Mouse (Mus musculus) neural tube, embryonic 15.5 days (tissue): ENCODE data around the gene Rftn1. TPM values are rescaled to one million over a fixed set of nuclear protein-coding genes. Genes with fewer than 3 reads are reported as not detected.

Experiments used
- ATAC-seq: fragments of 200-750 bp; cut with Nextera tagmentation; 2 replicates; pipeline ENCODE4 v1.8.0; 2017; ENCODE audit warnings: mild to moderate bottlenecking, moderate TSS enrichment, moderate library complexity; ENCODE audit not compliant: low FRiP score
- H3K27ac ChIP-seq: fragments of 300-500 bp; sonication (generic); replicated peaks from 2 replicates; pipeline ENCODE4 v1.5.1; 2015; ENCODE audit warnings: mild to moderate bottlenecking, inconsistent platforms
- H3K27me3 ChIP-seq: fragments of 300-500 bp; sonication (generic); replicated peaks from 2 replicates; pipeline ENCODE4 v1.6.1; 2015; ENCODE audit warnings: inconsistent platforms
- H3K36me3 ChIP-seq: fragments of 300-500 bp; sonication (generic); 2 replicates; pipeline ENCODE4 v1.6.1; 2015; ENCODE audit warnings: inconsistent platforms
- H3K4me1 ChIP-seq: fragments of 300-500 bp; sonication (generic); 2 replicates; pipeline ENCODE4 v1.6.1; 2015; ENCODE audit warnings: inconsistent platforms
- H3K4me2 ChIP-seq: fragments of 300-500 bp; sonication (generic); 2 replicates; pipeline ENCODE4 v1.6.1; 2015; ENCODE audit warnings: inconsistent platforms, mild to moderate bottlenecking, moderate library complexity
- H3K4me3 ChIP-seq: fragments of 300-500 bp; sonication (generic); replicated peaks from 2 replicates; pipeline ENCODE4 v1.5.1; 2015; ENCODE audit warnings: mild to moderate bottlenecking, inconsistent platforms
- H3K9ac ChIP-seq: fragments of 300-500 bp; sonication (generic); replicated peaks from 2 replicates; pipeline ENCODE4 v1.6.1; 2015; ENCODE audit warnings: mild to moderate bottlenecking, inconsistent platforms
- H3K9me3 ChIP-seq: fragments of 300-500 bp; sonication (generic); replicated peaks from 2 replicates; pipeline ENCODE4 v1.6.1; 2016; ENCODE audit warnings: inconsistent platforms
- WGBS: fragments of 180-500 bp; shearing (Covaris S2); methylation state at CpG from one replicate; pipeline ENCODE4 v1.1.7; 2015; ENCODE audit warnings: mixed read lengths; 5-methylcytosine and 5-hydroxymethylcytosine counted together
- polyA plus RNA-seq: library from polyadenylated mRNA; unstranded; fragments of >200 nt; fragmentation: Nextera tagmentation; extraction: Ambion mirVana; gene quantifications from 2 replicates; pipeline ENCODE4 v1.2.1, GENCODE M21; 2015

Rftn1 gene
- polyA plus RNA-seq, 1 experiment from 2014 or later: 17.9 TPM

DNA sequence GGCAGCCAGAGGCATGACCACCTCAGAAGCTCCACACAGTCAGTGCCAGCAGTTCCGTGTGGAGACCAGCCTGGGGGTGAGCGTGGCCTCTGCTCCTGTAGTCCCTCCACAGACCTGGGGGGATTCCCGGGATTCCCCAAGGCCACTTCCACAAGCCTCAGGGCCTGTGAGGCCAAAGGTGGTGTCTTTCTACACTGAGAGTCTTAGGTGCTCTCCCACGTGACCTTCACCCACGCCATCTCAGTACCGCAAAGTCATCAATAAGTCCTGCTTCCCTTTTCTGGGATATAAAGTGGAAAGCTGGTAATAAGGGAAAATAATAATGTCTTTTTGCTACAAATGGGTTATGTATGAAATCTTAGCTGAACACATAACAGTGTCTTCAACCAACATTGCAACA is 92.2 kb downstream of the Rftn1 start:
- ATAC-seq: no peak
- H3K9me3 ChIP-seq: no peaks in the 10 kb centered on the region
- no peak overlapping the region for H3K4me2 ChIP-seq
- H3K36me3 ChIP-seq: no peaks in the 10 kb centered on the region
- H3K27me3 ChIP-seq: no peaks in the 10 kb centered on the region
- H3K4me1 ChIP-seq: peaks cover 14% of the 10 kb centered on the region
- 91% methylated on average over 6 of the region's 6 CpGs for WGBS
- H3K9ac ChIP-seq: no peak overlapping the region
- H3K27ac ChIP-seq: no peak overlapping the region
- no peak overlapping the region for H3K4me3 ChIP-seq

GRCm38 (mm10) chr17:50097831-50098230 is 92.6 kb downstream of the Rftn1 start:
- no peak overlapping the region for H3K4me2 ChIP-seq
- peaks cover 14% of the 10 kb centered on the region for H3K4me1 ChIP-seq
- H3K27ac ChIP-seq: no peak overlapping the region
- no peak overlapping the region for H3K9ac ChIP-seq
- 88% methylated on average over 5 of the region's 5 CpGs for WGBS
- no peak overlapping the region for H3K4me3 ChIP-seq
- no peak for ATAC-seq
- H3K27me3 ChIP-seq: no peaks in the 10 kb centered on the region
- H3K9me3 ChIP-seq: no peaks in the 10 kb centered on the region
- no peaks in the 10 kb centered on the region for H3K36me3 ChIP-seq

GRCm38 (mm10) chr17:50096305-50096704 is 94.2 kb downstream of the Rftn1 start:
- ATAC-seq: no peak
- Histone ChIP-seq H3K9me3 (no peaks in the 10 kb centered on the region), H3K4me2 (no peak overlapping the region), H3K27me3 (no peaks in the 10 kb centered on the region), H3K36me3 (no peaks in the 10 kb centered on the region), H3K9ac (no peak overlapping the region), H3K4me1 (peaks cover 14% of the 10 kb centered on the region), H3K4me3 (no peak overlapping the region), H3K27ac (no peak overlapping the region)
- WGBS: 95% methylated on average over 4 of the region's 4 CpGs

- H3K4me3 ChIP-seq: no peak overlapping the region
- H3K27me3 ChIP-seq: no peaks in the 10 kb centered on the region
- H3K27ac ChIP-seq: no peak overlapping the region
- H3K4me1 ChIP-seq: peaks cover 8% of the 10 kb centered on the region
- ATAC-seq: no peak
- H3K36me3 ChIP-seq: no peaks in the 10 kb centered on the region
- no peak overlapping the region for H3K4me2 ChIP-seq
- H3K9me3 ChIP-seq: no peaks in the 10 kb centered on the region
- H3K9ac ChIP-seq: no peak overlapping the region
These were observed 95.9 kb downstream of the Rftn1 start for GRCm38 (mm10) chr17:50094596-50094995.

GRCm38 (mm10) chr17:50094077-50094476 is 96.4 kb downstream of the Rftn1 start:
- no peak overlapping the region for H3K9ac ChIP-seq
- no peak for ATAC-seq
- H3K27ac ChIP-seq: no peak overlapping the region
- H3K4me1 ChIP-seq: peaks cover 4% of the 10 kb centered on the region; the same call in 1 of the 2 replicates
- H3K27me3 ChIP-seq: no peaks in the 10 kb centered on the region
- H3K4me2 ChIP-seq: no peak overlapping the region
- no peaks in the 10 kb centered on the region for H3K36me3 ChIP-seq
- no peaks in the 10 kb centered on the region for H3K9me3 ChIP-seq
- H3K4me3 ChIP-seq: no peak overlapping the region
- WGBS: 71% methylated on average over 5 of the region's 5 CpGs

- Histone ChIP-seq H3K36me3 (no peaks in the 10 kb centered on the region), H3K27ac (no peak overlapping the region), H3K9ac (no peak overlapping the region), H3K27me3 (no peaks in the 10 kb centered on the region), H3K4me2 (no peak overlapping the region), H3K4me1 (peaks cover 4% of the 10 kb centered on the region; the same call in 1 of the 2 replicates), H3K4me3 (no peak overlapping the region), H3K9me3 (no peaks in the 10 kb centered on the region)
- ATAC-seq: no peak
- WGBS: 45% methylated on average over 3 of the region's 3 CpGs
These were observed 97.1 kb downstream of the Rftn1 start for GRCm38 (mm10) chr17:50093356-50093755.

DNA sequence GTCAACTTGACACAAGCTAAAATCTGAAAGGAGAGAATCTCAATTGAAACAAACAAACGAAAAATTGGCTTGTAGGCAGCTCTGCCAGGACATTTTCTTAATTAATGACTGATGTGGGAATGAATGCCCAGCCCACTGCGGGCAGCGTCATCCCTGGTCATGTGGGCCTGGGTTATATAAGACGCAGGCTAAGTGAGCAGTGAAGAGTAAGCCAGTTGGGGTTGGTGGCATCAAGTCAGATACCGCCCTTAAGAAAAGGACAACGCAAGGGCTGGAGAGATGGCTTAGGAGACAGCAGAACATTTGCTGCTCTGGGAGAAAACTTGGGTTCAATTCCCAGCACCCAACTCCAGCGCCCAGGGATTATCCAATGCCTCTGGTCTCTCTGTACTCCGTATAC is 97.6 kb downstream of the Rftn1 start:
- no peaks in the 10 kb centered on the region for H3K27me3 ChIP-seq
- H3K27ac ChIP-seq: no peak overlapping the region
- no peak overlapping the region for H3K9ac ChIP-seq
- H3K4me2 ChIP-seq: no peak overlapping the region
- no peaks in the 10 kb centered on the region for H3K36me3 ChIP-seq
- no peak for ATAC-seq
- no peak overlapping the region for H3K4me3 ChIP-seq
- 82% methylated on average over 8 of the region's 8 CpGs for WGBS
- H3K9me3 ChIP-seq: no peaks in the 10 kb centered on the region
- peaks cover 4% of the 10 kb centered on the region; the same call in 1 of the 2 replicates for H3K4me1 ChIP-seq

DNA sequence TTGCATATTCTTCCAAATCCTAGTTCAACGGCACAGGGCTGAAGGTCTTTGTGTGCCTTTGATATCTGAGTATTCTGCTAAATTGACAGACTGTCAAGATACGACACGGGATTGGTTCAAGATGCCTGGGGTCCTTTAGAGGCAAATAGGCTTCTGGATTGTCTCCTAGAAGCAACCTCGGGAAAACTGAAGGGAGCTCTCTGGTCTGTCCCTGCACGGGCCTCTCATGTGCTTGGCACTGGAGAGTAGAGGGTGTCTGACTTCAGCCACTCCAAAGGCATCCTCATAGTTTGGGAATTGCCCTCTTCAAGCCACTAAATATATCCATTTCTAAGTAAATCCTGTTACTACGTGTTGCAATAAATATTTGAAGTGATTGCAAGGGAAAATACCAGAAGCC is 98.6 kb downstream of the Rftn1 start:
- Histone ChIP-seq H3K36me3 (no peaks in the 10 kb centered on the region), H3K27ac (no peak overlapping the region), H3K4me2 (no peak overlapping the region), H3K27me3 (no peaks in the 10 kb centered on the region), H3K4me1 (peaks cover 4% of the 10 kb centered on the region; the same call in 1 of the 2 replicates), H3K9me3 (no peaks in the 10 kb centered on the region), H3K4me3 (no peak overlapping the region), H3K9ac (no peak overlapping the region)
- 79% methylated on average over 6 of the region's 6 CpGs for WGBS
- ATAC-seq: no peak

DNA sequence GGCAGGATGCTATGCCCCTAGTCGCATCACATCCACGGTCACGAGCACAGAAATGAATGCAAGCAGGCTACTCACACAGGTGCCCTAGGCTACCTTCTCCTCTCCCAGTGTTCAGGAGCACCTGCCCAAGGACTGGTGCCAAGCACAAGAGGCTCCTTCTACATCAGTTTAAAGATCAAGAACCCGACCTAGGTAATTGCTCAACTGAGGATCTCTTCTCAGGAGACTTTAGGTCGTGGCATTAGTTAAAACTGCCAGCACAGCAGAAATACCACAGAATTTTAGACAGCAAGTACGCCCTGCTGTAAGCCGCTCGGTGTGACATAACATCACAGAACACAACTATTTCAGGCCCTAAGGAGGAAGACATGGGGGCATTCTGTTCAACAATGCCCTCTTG is 100.7 kb downstream of the Rftn1 start:
- peaks cover 4% of the 10 kb centered on the region; the same call in 1 of the 2 replicates for H3K4me1 ChIP-seq
- 88% methylated on average over 8 of the region's 8 CpGs for WGBS

DNA sequence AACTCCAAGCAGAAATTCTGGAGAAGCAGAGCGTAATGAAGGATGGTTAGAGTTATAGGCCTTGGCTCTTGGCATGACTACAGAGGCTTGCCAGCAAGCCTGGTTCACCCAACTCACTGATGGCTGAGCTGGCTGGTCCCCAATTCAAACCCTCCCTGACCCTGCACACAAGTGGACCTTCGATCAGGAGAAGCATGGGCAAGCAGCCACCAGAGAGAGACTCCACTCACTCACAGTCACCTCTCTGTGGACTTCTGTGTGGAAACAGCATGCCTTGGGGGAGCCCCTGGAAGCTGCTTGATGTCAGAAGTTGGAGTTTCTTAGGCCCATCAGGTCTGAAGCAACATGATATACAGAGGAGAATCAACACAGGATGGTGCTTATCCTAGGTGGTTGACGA is 102.4 kb downstream of the Rftn1 start:
- Histone ChIP-seq H3K4me1 (no peaks in the 10 kb centered on the region), H3K9me3 (no peaks in the 10 kb centered on the region), H3K36me3 (no peaks in the 10 kb centered on the region), H3K4me2 (no peak overlapping the region), H3K4me3 (no peak overlapping the region), H3K27ac (no peak overlapping the region), H3K9ac (no peak overlapping the region), H3K27me3 (no peaks in the 10 kb centered on the region)
- ATAC-seq: no peak
- WGBS: 85% methylated on average over 3 of the region's 3 CpGs

More for the DNA sequence above, 100.7 kb downstream of the Rftn1 start:
- ATAC-seq: no peak
- Histone ChIP-seq H3K27me3 (no peaks in the 10 kb centered on the region), H3K4me2 (no peak overlapping the region), H3K4me3 (no peak overlapping the region), H3K9ac (no peak overlapping the region), H3K36me3 (no peaks in the 10 kb centered on the region), H3K9me3 (no peaks in the 10 kb centered on the region), H3K27ac (no peak overlapping the region)

GRCm38 (mm10) chr17:50086887-50087286 is 103.6 kb downstream of the Rftn1 start:
- Histone ChIP-seq H3K9ac (no peak overlapping the region), H3K27me3 (no peaks in the 10 kb centered on the region), H3K4me3 (no peak overlapping the region), H3K36me3 (no peaks in the 10 kb centered on the region), H3K4me2 (no peak overlapping the region), H3K27ac (no peak overlapping the region), H3K9me3 (no peaks in the 10 kb centered on the region), H3K4me1 (no peaks in the 10 kb centered on the region)
- no peak for ATAC-seq
- WGBS: 55% methylated on average over 4 of the region's 4 CpGs

DNA sequence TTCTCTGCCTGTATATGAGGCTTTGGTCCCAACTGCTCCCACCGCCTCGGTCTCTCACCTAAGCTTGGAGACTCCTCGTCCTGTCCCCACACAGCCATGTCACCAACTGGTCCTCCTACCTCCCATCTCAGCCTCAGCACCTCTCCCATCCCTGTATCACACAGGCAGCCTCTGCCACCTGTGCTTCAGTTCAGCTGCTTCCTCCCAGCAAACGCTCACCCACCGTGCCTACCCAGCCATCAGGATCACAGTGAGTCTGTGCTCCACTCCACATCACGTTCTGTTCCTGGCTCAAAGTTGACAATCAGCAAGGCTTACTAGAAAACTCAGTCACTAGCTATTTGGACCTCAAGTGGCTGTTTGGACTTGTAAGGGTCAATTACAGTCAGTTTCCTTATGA is 105.8 kb downstream of the Rftn1 start:
- Histone ChIP-seq H3K9ac (no peak overlapping the region), H3K36me3 (no peaks in the 10 kb centered on the region), H3K27me3 (no peaks in the 10 kb centered on the region), H3K4me2 (no peak overlapping the region), H3K9me3 (no peaks in the 10 kb centered on the region), H3K27ac (no peak overlapping the region), H3K4me3 (no peak overlapping the region), H3K4me1 (no peaks in the 10 kb centered on the region)
- 87% methylated on average over 6 of the region's 6 CpGs for WGBS
- no peak for ATAC-seq

GRCm38 (mm10) chr17:50083937-50084336 is 106.5 kb downstream of the Rftn1 start:
- Histone ChIP-seq H3K4me3 (no peak overlapping the region), H3K4me2 (no peak overlapping the region), H3K27ac (no peak overlapping the region), H3K36me3 (no peaks in the 10 kb centered on the region), H3K9me3 (no peaks in the 10 kb centered on the region), H3K4me1 (no peaks in the 10 kb centered on the region), H3K27me3 (no peaks in the 10 kb centered on the region), H3K9ac (no peak overlapping the region)
- 85% methylated on average over 4 of the region's 4 CpGs for WGBS
- ATAC-seq: no peak
